Mouse (Mus musculus) activated CD4-positive, CD25-positive, alpha-beta regulatory T cell, adult 9 weeks (primary cell): Measurements from ENCODE around the gene Krtap1-3. TPM values are rescaled to one million over a fixed set of nuclear protein-coding genes. Genes with fewer than 3 reads are reported as not detected.

Experiments
- polyA plus RNA-seq: library from polyadenylated mRNA; unstranded; fragments of 100-300 nt; shearing (Covaris generic); gene quantifications from one replicate; pipeline ENCODE4 v1.2.1, GENCODE M21; 2017

Krtap1-3 gene
- polyA plus RNA-seq, result not detected

GRCm38 (mm10) chr11:99590981-99591380, at the start of gene Krtap1-3:
Krtap1-3 (minus strand) TSS chr11:99591339.

DNA sequence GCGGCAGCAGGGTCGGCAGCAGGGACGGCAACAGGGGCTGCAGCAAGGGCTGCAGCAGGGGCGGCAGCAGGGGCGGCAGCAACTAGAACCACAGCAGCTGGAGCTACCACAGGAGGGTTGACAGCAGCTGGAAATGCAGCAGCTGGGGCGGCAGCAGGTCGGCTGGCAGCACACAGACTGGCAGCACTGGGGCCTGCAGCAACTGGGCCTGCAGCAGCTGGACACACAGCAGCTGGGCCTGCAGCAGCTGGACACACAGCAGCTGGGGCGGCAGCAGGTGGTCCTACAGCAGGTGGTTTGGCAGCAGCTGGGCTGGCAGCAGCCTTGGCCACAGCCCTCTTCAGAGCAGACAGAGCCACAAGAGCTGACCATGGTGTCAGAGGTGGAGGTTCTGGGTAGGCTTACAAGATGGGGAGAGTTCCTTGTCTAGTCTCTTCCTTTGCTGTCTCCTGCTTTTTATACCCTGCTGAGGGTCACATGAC, 43.6 kb upstream of the Krtap1-3 start, which contains the start of gene Krtap4-2:
Gene Krtap4-2 (minus strand): TSS at position 432 of the 482 bp plus-strand sequence.

GRCm38 (mm10) chr11:99628138-99628537, 37.0 kb upstream of the Krtap1-3 start, which contains the start of gene Krtap4-1:
Krtap4-1 (minus strand) TSS chr11:99628238.

DNA sequence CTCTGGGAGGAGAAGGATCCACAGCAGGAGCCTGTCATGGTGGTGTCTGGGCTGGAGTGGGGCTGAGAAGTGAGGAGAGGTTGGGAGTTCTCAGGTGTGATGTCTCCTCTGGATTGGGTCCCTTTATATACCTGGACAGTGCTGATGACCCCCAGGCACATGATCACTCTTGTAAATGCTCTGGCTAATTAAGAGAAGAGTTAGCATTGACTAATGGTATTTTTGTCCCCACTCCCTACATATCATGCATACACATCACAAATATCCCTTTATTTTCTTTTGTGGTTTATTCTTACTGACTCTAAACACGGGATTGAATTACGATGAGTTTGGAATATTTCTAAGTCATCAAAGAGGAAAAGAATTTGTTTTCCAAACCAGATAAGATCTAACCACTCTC, 29.2 kb upstream of the Krtap1-3 start, which contains the start of gene Gm11562:
Gene Gm11562 (minus strand): TSS at position 101 of the 400 bp plus-strand sequence.

GRCm38 (mm10) chr11:99614796-99615363, 23.7 kb upstream of the Krtap1-3 start, which contains the start of gene Krtap2-4:
Krtap2-4 (minus strand) TSS chr11:99614846.

GRCm38 (mm10) chr11:99610089-99610488, 18.9 kb upstream of the Krtap1-3 start, which contains the start of gene Gm11937:
Gm11937 (minus strand) TSS chr11:99610189.

GRCm38 (mm10) chr11:99603208-99603607, 12.1 kb upstream of the Krtap1-3 start, which contains the start of gene Gm11938:
Gm11938 (minus strand) TSS chr11:99603308.

GRCm38 (mm10) chr11:99597742-99598141, 6.6 kb upstream of the Krtap1-3 start, which contains the start of gene Krtap9-3:
Krtap9-3 (minus strand) TSS chr11:99598105.

DNA sequence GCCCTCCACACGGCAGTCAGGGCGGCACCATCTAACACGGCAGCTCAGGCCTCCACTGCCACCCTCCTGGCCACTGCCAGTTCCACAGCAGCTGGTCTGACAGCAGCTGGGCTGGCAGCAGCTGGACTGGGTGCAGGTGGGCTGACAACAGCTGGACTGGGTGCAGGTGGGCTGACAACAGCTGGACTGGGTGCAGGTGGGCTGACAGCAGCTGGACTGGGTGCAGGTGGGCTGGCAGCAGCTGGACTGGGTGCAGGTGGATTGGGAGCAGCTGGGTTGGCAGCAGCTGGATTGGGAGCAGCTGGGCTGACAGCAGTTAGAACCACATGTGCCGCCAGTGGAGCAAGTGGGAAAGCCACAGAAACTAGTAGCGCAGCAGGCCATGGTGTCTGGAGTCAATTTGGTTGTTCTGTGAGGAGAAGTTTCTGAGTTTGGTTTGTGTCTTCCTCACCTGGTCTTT, 7.9 kb downstream of the Krtap1-3 start, which contains the start of gene Krtap1-4:
Gene Krtap1-4 (minus strand): TSS at position 410 of the 460 bp plus-strand sequence.

GRCm38 (mm10) chr11:99580636-99581035, 10.5 kb downstream of the Krtap1-3 start, which contains the start of gene Krtap1-5:
Krtap1-5 (minus strand) TSS chr11:99581016.

DNA sequence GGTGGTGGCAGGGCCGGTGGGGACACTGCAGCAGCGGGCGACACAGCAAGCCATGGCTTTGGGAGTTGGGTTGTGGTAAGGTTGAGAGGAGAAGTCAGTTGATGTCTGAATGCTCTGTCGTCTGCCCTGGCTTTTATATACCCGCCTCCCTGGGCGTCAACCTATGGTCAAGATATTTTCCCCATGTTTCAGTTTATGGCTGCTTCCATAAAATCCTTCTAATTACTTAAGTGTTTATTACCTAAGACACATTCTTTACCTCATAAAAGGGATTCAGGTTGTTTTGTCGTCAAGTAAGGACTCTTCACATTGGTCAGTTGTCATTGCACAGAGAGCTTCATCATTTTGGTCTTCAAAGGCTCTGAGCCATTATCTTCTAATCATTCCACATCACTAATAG, 24.6 kb downstream of the Krtap1-3 start, which contains the start of gene Krtap3-1:
Gene Krtap3-1 (minus strand): TSS at position 101 of the 400 bp plus-strand sequence.

GRCm38 (mm10) chr11:99559366-99559765, 31.8 kb downstream of the Krtap1-3 start, which contains the start of gene Gm11939:
Gm11939 (minus strand) TSS chr11:99559466.

DNA sequence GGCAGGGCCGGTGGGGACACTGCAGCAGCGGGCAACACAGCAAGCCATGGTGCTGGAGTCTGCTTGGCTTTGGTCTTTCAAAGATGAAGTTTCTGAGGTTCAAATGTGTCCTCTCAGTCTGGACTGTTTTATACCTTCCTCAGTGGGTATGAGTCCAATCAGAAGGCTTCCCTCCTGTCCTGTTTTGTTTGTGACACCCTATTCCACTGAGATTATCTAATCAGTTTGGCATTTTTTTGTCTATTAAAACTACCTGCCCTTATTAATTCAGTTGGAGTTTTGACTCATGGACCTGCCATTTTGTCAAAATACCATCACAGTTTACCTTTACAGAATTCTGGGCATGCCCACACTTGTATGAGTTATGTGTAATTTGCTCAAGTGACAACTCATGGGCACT, 34.4 kb downstream of the Krtap1-3 start, which contains the start of gene Krtap3-2:
Gene Krtap3-2 (minus strand): TSS at position 101 of the 400 bp plus-strand sequence.

DNA sequence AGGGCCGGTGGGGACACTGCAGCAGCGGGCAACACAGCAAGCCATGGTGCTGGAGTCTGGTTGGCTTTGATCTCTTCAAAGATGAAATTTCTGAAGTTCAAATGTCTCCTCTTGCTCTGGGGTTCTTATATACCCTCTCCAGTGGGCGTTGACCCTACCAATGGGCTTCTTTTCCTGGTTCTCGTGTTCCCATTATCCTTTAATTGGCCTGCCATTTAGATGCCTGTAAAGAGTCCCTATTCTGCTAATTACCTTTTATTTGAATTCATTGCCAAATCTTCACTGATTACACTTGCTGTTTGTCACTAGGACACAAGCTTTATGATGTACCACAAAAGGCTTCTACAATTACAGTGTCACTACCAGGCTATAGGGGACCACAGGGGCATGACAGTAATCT, 40.4 kb downstream of the Krtap1-3 start, which contains the start of gene Krtap3-3:
Gene Krtap3-3 (minus strand): TSS at position 101 of the 400 bp plus-strand sequence.

Other genes starting within 250 kb of the Krtap1-3 start
- gene Krt27, start 240.2 kb downstream of the Krtap1-3 start, polyA plus RNA-seq, result not detected
- not detected for gene Krt28, start 216.4 kb downstream of the Krtap1-3 start, polyA plus RNA-seq
- 12.6 TPM for gene Krt10, start 202.0 kb downstream of the Krtap1-3 start, polyA plus RNA-seq
- gene Krt12, start 169.1 kb downstream of the Krtap1-3 start, polyA plus RNA-seq, result not detected
- gene Krt20, start 153.2 kb downstream of the Krtap1-3 start, polyA plus RNA-seq, result not detected
- gene Krt23, start 98.2 kb downstream of the Krtap1-3 start, polyA plus RNA-seq, result not detected
- gene Krt39, start 70.0 kb downstream of the Krtap1-3 start, polyA plus RNA-seq, result not detected
- not detected for gene Krt40, start 48.2 kb downstream of the Krtap1-3 start, polyA plus RNA-seq
- not detected for gene Krtap3-3, start 40.5 kb downstream of the Krtap1-3 start, polyA plus RNA-seq
- gene Krtap3-2, start 34.5 kb downstream of the Krtap1-3 start, polyA plus RNA-seq, result not detected
- gene Gm11939, start 31.9 kb downstream of the Krtap1-3 start, polyA plus RNA-seq, result not detected
- not detected for gene Krtap3-1, start 24.7 kb downstream of the Krtap1-3 start, polyA plus RNA-seq
- gene Krtap1-5, start 10.3 kb downstream of the Krtap1-3 start, polyA plus RNA-seq, result not detected
- gene Krtap1-4, start 7.7 kb downstream of the Krtap1-3 start, polyA plus RNA-seq, result not detected
- gene Krtap9-3, start 6.8 kb upstream of the Krtap1-3 start, polyA plus RNA-seq, result not detected
- not detected for gene Gm11938, start 12.0 kb upstream of the Krtap1-3 start, polyA plus RNA-seq
- not detected for gene Gm11937, start 18.9 kb upstream of the Krtap1-3 start, polyA plus RNA-seq
- gene Krtap2-4, start 23.5 kb upstream of the Krtap1-3 start, polyA plus RNA-seq, result not detected
- not detected for gene Gm11562, start 29.1 kb upstream of the Krtap1-3 start, polyA plus RNA-seq
- not detected for gene Krtap4-1, start 36.9 kb upstream of the Krtap1-3 start, polyA plus RNA-seq
- not detected for gene Krtap4-2, start 43.7 kb upstream of the Krtap1-3 start, polyA plus RNA-seq
- not detected for gene Krtap4-7, start 52.8 kb upstream of the Krtap1-3 start, polyA plus RNA-seq
- gene Gm11555, start 58.9 kb upstream of the Krtap1-3 start, polyA plus RNA-seq, result not detected
- not detected for gene Gm11563, start 67.6 kb upstream of the Krtap1-3 start, polyA plus RNA-seq
- gene Krtap4-6, start 74.6 kb upstream of the Krtap1-3 start, polyA plus RNA-seq, result not detected
- gene Gm14190, start 99.4 kb upstream of the Krtap1-3 start, polyA plus RNA-seq, result not detected
- gene Gm14180, start 143.0 kb upstream of the Krtap1-3 start, polyA plus RNA-seq, result not detected
- not detected for gene Gm11595, start 181.6 kb upstream of the Krtap1-3 start, polyA plus RNA-seq
- not detected for gene Krtap4-8, start 189.4 kb upstream of the Krtap1-3 start, polyA plus RNA-seq
- gene Krtap4-9, start 193.9 kb upstream of the Krtap1-3 start, polyA plus RNA-seq, result not detected
- not detected for gene Gm11596, start 202.1 kb upstream of the Krtap1-3 start, polyA plus RNA-seq
- gene Gm11569, start 207.6 kb upstream of the Krtap1-3 start, polyA plus RNA-seq, result not detected
- not detected for gene Gm11554, start 213.1 kb upstream of the Krtap1-3 start, polyA plus RNA-seq
- gene Krtap4-13, start 218.6 kb upstream of the Krtap1-3 start, polyA plus RNA-seq, result not detected
- not detected for gene Gm11564, start 224.3 kb upstream of the Krtap1-3 start, polyA plus RNA-seq
- not detected for gene 2300003K06Rik, start 246.7 kb upstream of the Krtap1-3 start, polyA plus RNA-seq